Mouse (Mus musculus) midbrain, embryonic 16.5 days (tissue): ENCODE data around the gene 2900026A02Rik. TPM values are rescaled to one million over a fixed set of nuclear protein-coding genes. Genes with fewer than 3 reads are reported as not detected.

Experiments
- ATAC-seq: fragments of 200-750 bp; cut with Nextera tagmentation; 2 replicates; pipeline ENCODE4 v1.8.0; 2017; ENCODE audit warnings: moderate TSS enrichment
- H3K27ac ChIP-seq: fragments of 300-500 bp; sonication (generic); 2 replicates; pipeline ENCODE4 v1.5.1; 2014; ENCODE audit warnings: mild to moderate bottlenecking, low read length, mixed read lengths
- H3K27me3 ChIP-seq: fragments of 300-500 bp; sonication (generic); 2 replicates; pipeline ENCODE4 v1.6.1; 2014; ENCODE audit warnings: low read depth, low read length, mixed read lengths; ENCODE audit not compliant: control insufficient read depth, insufficient read depth
- H3K36me3 ChIP-seq: fragments of 300-500 bp; sonication (generic); 2 replicates; pipeline ENCODE4 v1.6.1; 2014; ENCODE audit warnings: mild to moderate bottlenecking, low read length, moderate library complexity, mixed read lengths; ENCODE audit not compliant: control insufficient read depth, insufficient read depth
- H3K4me1 ChIP-seq: fragments of 300-500 bp; sonication (generic); 2 replicates; pipeline ENCODE4 v1.6.1; 2014; ENCODE audit warnings: mild to moderate bottlenecking, low read length, mixed read lengths; ENCODE audit not compliant: control insufficient read depth, insufficient read depth
- H3K4me2 ChIP-seq: fragments of 300-500 bp; sonication (generic); 2 replicates; pipeline ENCODE4 v1.6.1; 2014; ENCODE audit warnings: mild to moderate bottlenecking, low read length, mixed read lengths
- H3K4me3 ChIP-seq: fragments of 300-500 bp; sonication (generic); 2 replicates; pipeline ENCODE4 v1.5.1; 2014; ENCODE audit warnings: low read depth, mild to moderate bottlenecking, low read length, moderate library complexity, mixed read lengths
- H3K9ac ChIP-seq: fragments of 300-500 bp; sonication (generic); 2 replicates; pipeline ENCODE4 v1.6.1; 2014; ENCODE audit warnings: low read depth, low read length, mixed read lengths
- H3K9me3 ChIP-seq: fragments of 300-500 bp; sonication (generic); replicated peaks from 2 replicates; pipeline ENCODE4 v1.6.1; 2014; ENCODE audit warnings: mild to moderate bottlenecking, low read length, mixed read lengths; ENCODE audit not compliant: control insufficient read depth, poor library complexity, severe bottlenecking
- WGBS: fragments of 180-500 bp; shearing (Covaris S2); extraction: QIAGEN DNeasy Blood & Tissue Kit; methylation state at CpG from one replicate; pipeline ENCODE4 v1.1.7; 2014; 5-methylcytosine and 5-hydroxymethylcytosine counted together
- polyA plus RNA-seq: library from polyadenylated mRNA; unstranded; fragments of >200 nt; fragmentation: Nextera tagmentation; extraction: Ambion mirVana; gene quantifications from 2 replicates; pipeline ENCODE4 v1.2.1, GENCODE M21; 2015

Gene 2900026A02Rik
- polyA plus RNA-seq, 1 experiment from 2014 or later = 3.8 TPM

DNA sequence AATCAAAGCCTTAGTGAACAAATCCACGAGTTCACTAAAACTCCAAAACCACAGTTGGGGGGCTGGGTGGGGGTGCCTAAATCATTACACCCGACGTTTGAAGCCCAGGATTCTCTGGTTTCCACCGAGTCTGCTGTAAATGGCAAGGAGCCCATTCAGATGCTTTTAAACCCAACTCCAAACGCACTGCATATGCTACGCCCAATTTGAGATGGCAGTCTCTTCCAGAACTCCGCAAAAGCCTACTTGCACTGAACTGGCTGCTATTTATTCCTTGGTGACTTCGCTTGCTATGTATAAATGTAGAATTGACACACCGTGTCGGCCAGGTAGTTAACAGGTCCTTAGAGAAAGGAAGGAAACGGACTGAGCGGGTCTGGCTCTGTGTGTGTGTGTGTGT, 25.6 kb downstream of the 2900026A02Rik start:
- H3K9ac ChIP-seq = no peak overlapping the region
- no peak overlapping the region for H3K4me2 ChIP-seq
- no peaks in the 10 kb centered on the region for H3K36me3 ChIP-seq
- H3K4me1 ChIP-seq = peaks cover 11% of the 10 kb centered on the region
- no peaks in the 10 kb centered on the region for H3K9me3 ChIP-seq
- no peak overlapping the region for H3K4me3 ChIP-seq
- H3K27ac ChIP-seq = no peak overlapping the region
- ATAC-seq = no peak
- WGBS = 83% methylated on average over 12 of the region's 12 CpGs
- no peaks in the 10 kb centered on the region for H3K27me3 ChIP-seq

DNA sequence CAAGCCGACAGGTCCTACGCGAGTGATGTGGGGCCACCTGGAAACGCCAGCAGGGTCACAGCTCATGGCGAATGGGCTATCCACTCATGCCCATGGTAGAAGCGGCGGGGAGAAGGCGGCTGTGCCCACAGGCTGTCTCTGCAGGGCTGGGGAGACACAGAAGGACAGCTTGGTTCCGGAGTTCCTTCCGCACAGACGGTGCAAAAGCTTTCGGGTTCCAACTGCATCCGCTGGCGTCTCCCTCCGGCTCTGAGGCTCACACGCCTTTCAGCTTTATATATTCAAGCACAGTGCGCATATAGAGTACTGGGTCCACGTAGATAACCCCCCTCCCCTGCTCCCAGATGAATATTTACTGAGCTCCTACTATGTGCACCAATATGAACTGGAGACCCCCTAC, 27.3 kb downstream of the 2900026A02Rik start:
- H3K4me1 ChIP-seq = peaks cover 11% of the 10 kb centered on the region
- no peak overlapping the region for H3K27ac ChIP-seq
- H3K9me3 ChIP-seq = no peaks in the 10 kb centered on the region
- H3K27me3 ChIP-seq = no peaks in the 10 kb centered on the region
- no peak overlapping the region for H3K4me3 ChIP-seq
- no peaks in the 10 kb centered on the region for H3K36me3 ChIP-seq
- no peak overlapping the region for H3K4me2 ChIP-seq
- 92% methylated on average over 18 of the region's 18 CpGs for WGBS
- no peak overlapping the region for H3K9ac ChIP-seq
- no peak for ATAC-seq

DNA sequence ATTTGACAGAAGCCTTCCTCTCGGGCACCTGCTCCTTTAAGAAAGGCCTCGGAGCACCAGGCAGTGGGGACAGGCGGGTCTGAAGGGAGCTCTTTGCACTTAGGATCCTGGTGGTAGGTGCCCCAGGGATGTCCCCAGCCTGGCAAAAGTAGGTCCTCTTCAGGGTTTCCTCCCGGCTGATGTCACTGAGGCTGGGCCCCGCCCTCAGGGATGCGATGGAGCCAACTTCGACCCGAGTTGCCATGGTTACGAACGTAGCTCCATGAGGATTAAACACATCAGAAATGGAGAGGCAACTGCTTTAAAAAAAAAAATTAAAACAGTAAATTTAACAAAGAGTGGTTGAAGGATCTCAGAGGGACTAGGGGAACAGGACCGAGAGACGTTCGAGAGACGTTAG, 29.1 kb downstream of the 2900026A02Rik start:
- H3K9me3 ChIP-seq = no peaks in the 10 kb centered on the region
- H3K4me1 ChIP-seq = peaks cover 11% of the 10 kb centered on the region
- no peak for ATAC-seq
- no peak overlapping the region for H3K4me2 ChIP-seq
- 52% methylated on average over 14 of the region's 14 CpGs for WGBS
- H3K27ac ChIP-seq = peak overlapping the region; percentile 41
- H3K36me3 ChIP-seq = no peaks in the 10 kb centered on the region
- H3K27me3 ChIP-seq = no peaks in the 10 kb centered on the region
- H3K4me3 ChIP-seq = no peak overlapping the region
- H3K9ac ChIP-seq = no peak overlapping the region

DNA sequence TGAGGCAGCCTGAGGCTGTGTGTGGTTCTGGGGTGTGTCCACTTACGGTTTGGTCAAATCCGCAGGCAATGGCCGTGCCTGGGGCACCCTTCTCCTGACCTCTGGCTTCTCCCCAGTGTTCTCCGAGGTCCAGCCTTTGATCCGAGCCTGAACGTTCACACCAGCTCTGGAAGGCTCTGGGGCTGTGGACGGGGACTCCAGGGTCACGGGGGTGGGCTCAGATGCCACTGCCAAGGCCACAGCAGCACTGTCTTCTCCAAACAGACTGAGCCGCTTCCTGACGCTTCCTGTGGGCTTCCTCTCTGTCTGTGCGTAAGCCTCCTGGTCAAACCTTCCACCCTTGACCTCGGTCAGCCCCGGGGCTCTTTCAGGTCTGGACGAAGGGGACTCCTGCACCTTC, 30.5 kb downstream of the 2900026A02Rik start:
- Histone ChIP-seq H3K4me3 (no peak overlapping the region), H3K36me3 (no peaks in the 10 kb centered on the region), H3K4me2 (no peak overlapping the region), H3K27ac (no peak overlapping the region), H3K9me3 (no peaks in the 10 kb centered on the region), H3K27me3 (no peaks in the 10 kb centered on the region), H3K4me1 (peaks cover 11% of the 10 kb centered on the region), H3K9ac (no peak overlapping the region)
- 81% methylated on average over 14 of the region's 14 CpGs for WGBS
- ATAC-seq = no peak

DNA sequence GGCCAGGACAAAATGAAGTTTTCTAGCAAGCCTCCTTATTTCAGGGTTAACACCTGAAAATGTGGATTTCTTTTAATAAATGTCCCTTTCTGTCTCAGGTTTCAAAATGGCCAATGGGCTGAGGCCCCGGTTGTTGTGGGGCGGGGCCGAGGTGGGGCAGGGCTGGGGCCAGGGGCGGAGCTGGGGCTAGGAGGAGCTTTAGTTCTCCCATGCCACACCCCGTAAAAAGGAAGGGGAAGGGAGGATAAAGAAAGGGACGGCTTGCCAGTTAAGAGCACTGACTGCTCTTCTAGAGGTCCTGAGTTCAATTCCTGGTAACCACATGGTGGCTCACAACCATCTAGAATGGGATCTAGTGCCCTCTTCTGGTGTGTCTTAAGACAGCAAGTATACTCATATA, 39.6 kb downstream of the 2900026A02Rik start:
- whole genome bisulfite sequencing = 41% methylated on average over 6 of the region's 6 CpGs
- no peak overlapping the region for H3K4me2 ChIP-seq
- H3K4me1 ChIP-seq = peaks cover 10% of the 10 kb centered on the region
- no peak overlapping the region for H3K4me3 ChIP-seq
- H3K9ac ChIP-seq = no peak overlapping the region
- no peak for ATAC-seq
- H3K27ac ChIP-seq = no peak overlapping the region
- H3K9me3 ChIP-seq = no peaks in the 10 kb centered on the region
- H3K36me3 ChIP-seq = no peaks in the 10 kb centered on the region
- no peaks in the 10 kb centered on the region for H3K27me3 ChIP-seq

DNA sequence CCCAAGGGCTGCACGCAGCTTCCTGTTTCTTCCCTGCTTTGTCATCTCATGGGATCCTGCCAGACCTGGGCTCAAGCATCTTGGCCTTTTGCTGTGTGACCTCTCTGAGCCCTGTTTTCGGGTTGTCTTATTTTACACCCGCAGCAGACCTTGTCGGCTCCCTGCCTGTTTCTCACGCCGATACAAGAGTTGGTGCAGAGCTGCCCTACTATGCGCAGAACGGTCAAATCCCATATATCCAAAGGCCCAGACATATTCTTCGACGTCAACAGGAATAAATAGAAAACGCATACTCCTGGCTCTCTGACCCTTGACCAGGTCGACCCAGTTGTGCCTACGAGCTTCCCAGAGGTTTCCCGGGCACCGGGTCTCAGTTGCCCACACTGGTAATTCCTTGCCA, 40.3 kb downstream of the 2900026A02Rik start:
- Histone ChIP-seq H3K4me2 (no peak overlapping the region), H3K36me3 (no peaks in the 10 kb centered on the region), H3K27me3 (no peaks in the 10 kb centered on the region), H3K9ac (no peak overlapping the region), H3K27ac (peak overlapping the region; percentile 64), H3K9me3 (no peaks in the 10 kb centered on the region), H3K4me3 (no peak overlapping the region), H3K4me1 (peaks cover 10% of the 10 kb centered on the region)
- no peak for ATAC-seq
- WGBS = 85% methylated on average over 15 of the region's 15 CpGs

DNA sequence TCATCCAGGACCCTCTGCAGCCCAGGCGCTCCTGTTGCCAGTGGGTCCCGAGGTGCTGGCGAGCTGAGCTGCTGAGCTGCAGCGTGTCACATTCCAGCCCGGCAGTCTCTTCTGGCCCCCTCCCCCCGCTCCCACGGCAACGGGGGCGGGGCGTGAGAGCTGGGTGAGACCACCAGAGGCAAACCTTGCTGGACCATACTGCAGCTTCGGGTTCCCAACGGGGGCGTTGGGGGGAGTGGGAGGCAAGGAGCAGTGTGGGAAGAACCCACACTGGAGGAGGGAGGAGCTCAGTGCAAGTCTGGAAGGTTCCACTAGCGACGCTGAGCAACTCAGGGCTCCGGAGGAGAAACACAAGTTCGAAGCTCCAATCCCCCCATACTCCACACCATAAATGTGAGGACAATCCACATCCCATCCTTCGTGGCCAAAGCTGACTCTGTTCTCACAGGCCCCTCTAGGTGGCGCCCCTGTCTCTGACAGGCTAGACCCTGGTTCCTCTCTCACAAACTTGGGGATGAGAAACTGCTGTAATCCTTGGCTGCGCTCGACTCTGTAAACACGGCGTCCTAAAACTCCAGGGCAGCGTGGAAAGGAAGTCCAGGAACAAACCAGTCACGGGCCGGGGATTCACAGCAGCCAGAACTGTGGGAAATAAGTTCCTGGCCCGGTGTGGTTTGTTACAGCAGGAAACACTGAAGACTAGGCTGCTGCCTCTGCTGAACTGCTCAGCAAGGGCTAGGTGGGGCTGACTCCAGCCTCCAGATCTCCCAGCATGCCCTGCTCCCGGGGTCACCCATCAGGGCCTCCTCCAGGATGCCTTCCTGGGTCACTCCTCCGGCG, 41.0 kb downstream of the 2900026A02Rik start:
- H3K9me3 ChIP-seq = no peaks in the 10 kb centered on the region
- H3K4me3 ChIP-seq = peak overlapping the region; percentile 26
- ATAC-seq = peak; percentile 85
- no peaks in the 10 kb centered on the region for H3K36me3 ChIP-seq
- peak overlapping the region; percentile 52 for H3K4me2 ChIP-seq
- H3K9ac ChIP-seq = peak overlapping the region; percentile 62
- peaks cover 10% of the 10 kb centered on the region for H3K4me1 ChIP-seq
- peak overlapping the region; percentile 64 for H3K27ac ChIP-seq
- H3K27me3 ChIP-seq = no peaks in the 10 kb centered on the region
- 1% methylated on average over 26 of the region's 30 CpGs for WGBS

DNA sequence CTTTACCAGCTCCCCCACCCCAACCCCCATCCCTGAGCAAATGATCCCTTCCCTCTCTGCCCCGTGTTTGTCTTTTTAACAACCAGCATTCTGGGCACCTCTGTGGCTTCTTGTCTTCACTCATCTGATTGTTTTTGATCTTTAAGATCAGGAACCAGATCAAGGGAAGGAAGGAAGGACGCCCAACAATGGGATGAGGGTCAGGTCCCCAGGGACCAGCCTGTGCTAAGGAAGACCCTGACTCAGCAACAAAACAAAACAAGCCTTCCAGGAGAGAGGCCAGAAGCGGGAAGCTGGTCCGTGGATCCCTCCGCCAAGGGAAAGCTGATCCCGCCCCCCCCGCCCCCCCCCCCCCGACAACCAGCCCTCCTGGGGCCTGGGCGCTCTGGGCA, 41.6 kb downstream of the 2900026A02Rik start:
- H3K9ac ChIP-seq = peak overlapping the region; percentile 62
- ATAC-seq = no peak
- peak overlapping the region; percentile 63 for H3K27ac ChIP-seq
- H3K27me3 ChIP-seq = no peaks in the 10 kb centered on the region
- peak overlapping the region; percentile 52 for H3K4me2 ChIP-seq
- H3K4me3 ChIP-seq = peak overlapping the region; percentile 26
- 11% methylated on average over 5 of the region's 9 CpGs for WGBS
- H3K36me3 ChIP-seq = no peaks in the 10 kb centered on the region
- H3K4me1 ChIP-seq = peaks cover 10% of the 10 kb centered on the region
- H3K9me3 ChIP-seq = no peaks in the 10 kb centered on the region

DNA sequence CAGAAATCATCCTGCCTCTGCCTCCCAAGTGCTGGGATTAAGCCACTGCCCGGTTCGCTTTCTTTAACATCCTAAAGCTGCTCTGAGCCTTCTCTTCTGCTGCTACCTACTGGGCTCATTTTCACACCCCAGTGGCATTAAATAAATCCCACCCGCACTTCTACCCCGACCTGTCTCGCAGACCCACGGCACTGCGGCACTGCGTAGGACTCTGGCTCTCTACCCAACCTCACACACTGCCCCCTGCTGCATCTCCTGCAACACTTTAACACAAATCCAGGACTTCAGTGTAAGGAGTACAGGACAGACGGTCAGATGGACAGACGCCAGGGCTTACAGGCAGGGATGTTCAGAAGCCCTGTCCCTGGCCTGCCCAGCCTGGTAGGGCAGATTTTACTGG, 45.1 kb downstream of the 2900026A02Rik start:
- H3K4me1 ChIP-seq = peaks cover 10% of the 10 kb centered on the region

More for the DNA sequence above, 45.1 kb downstream of the 2900026A02Rik start:
- H3K27me3 ChIP-seq = no peaks in the 10 kb centered on the region
- ATAC-seq = no peak
- H3K9me3 ChIP-seq = no peaks in the 10 kb centered on the region
- H3K4me2 ChIP-seq = no peak overlapping the region
- no peak overlapping the region for H3K27ac ChIP-seq
- H3K4me3 ChIP-seq = no peak overlapping the region
- WGBS = 86% methylated on average over 10 of the region's 10 CpGs
- no peak overlapping the region for H3K9ac ChIP-seq
- no peaks in the 10 kb centered on the region for H3K36me3 ChIP-seq
